ENCODE assay signal across 29 mouse cellular contexts in genomic region chr3:146224271-146224670, GRCm38 (mm10). TPM values are rescaled to one million over a fixed set of nuclear protein-coding genes. Genes with fewer than 3 reads are reported as not detected.
DNase-seq lines count a peak whose midpoint lies in the region; ATAC-seq lines count a peak whose summit lies in the region.
"Had no signal": no experiment of that assay in that cellular context is flagged by ENCODE, and none has a peak within 500 bp of the region (broad histone marks: within the 10 kb centered on the region; RNA-seq: fewer than 3 reads in every experiment).

No protein-coding gene starts in this region.

- DNase-seq in heart, embryonic 10.5 days (ENCODE audit: low spot score): no peak
- DNase-seq in kidney, adult 8-10 months: peak; percentile 70 to 85
- DNase-seq in kidney, postnatal 10 days: peak; percentile 34
- DNase-seq in frontal cortex, postnatal 36 days (ENCODE audit: low spot score in 2 of 2): no peak
- no peak for DNase-seq in gastrocnemius, postnatal 4 days (ENCODE audit: low spot score in 2 of 2)
- DNase-seq: adrenal gland, adult 8-10 months; cerebellum, adult 11-12 months; cerebellum, postnatal 14 days; gastrocnemius, postnatal 10 days; heart, adult 18-20 months; layer of hippocampus, adult 9-11 months; liver, embryonic 13.5 days; retina, postnatal 1 day; right cerebral cortex, postnatal 4 days; thymus, adult 18-20 months; thymus, postnatal 36 days had no signal

- H3K27ac ChIP-seq in heart, embryonic 10.5 days: peak overlapping the region; percentile 7; the same call in 1 of the 2 replicates
- no peak overlapping the region for H3K27ac ChIP-seq in heart, embryonic 12.5 days (ENCODE audit: poor library complexity, severe bottlenecking)
- no peak overlapping the region for H3K27ac ChIP-seq in kidney, embryonic 14.5 days (ENCODE audit: low read depth, low read length)
- H3K27ac ChIP-seq: embryonic facial prominence, embryonic 13.5 days; hindbrain, embryonic 10.5 days; left cerebral cortex, adult 2 months; liver, embryonic 13.5 days; lung, embryonic 15.5 days; midbrain, embryonic 15.5 days; neural tube, embryonic 13.5 days had no signal

- H3K4me3 ChIP-seq in heart, embryonic 10.5 days: no peak overlapping the region
- no peak overlapping the region for H3K4me3 ChIP-seq in heart, embryonic 12.5 days
- H3K4me3 ChIP-seq in kidney, embryonic 14.5 days (ENCODE audit: low read length): no peak overlapping the region
- H3K4me3 ChIP-seq: embryonic facial prominence, embryonic 13.5 days; hindbrain, embryonic 10.5 days; left cerebral cortex, adult 2 months; liver, embryonic 13.5 days; lung, embryonic 15.5 days; midbrain, embryonic 15.5 days; myocyte; neural tube, embryonic 13.5 days had no signal

- WGBS in heart, embryonic 10.5 days: 73% methylated on average over 4 of the region's 4 CpGs
- 60% methylated on average over 4 of the region's 4 CpGs for whole genome bisulfite sequencing in heart, embryonic 12.5 days
- WGBS in kidney, embryonic 14.5 days: 70% methylated on average over 4 of the region's 4 CpGs

- no peak for ATAC-seq in heart, embryonic 12.5 days (ENCODE audit: insufficient number of reproducible peaks, low FRiP score)
- no peak for ATAC-seq in kidney, embryonic 14.5 days (ENCODE audit: low FRiP score, low TSS enrichment)
- ATAC-seq in granulocyte monocyte progenitor cell, adult 5-6 weeks (replicated peaks; ENCODE audit: poor library complexity, severe bottlenecking): peak; percentile 21; the same call in 1 of the 2 replicates
- ATAC-seq: activated CD4-positive, CD25-positive, alpha-beta regulatory T cell, adult 4 months; forebrain, embryonic 14.5 days; hindbrain, embryonic 16.5 days; midbrain, embryonic 15.5 days had no signal

- H3K27me3 ChIP-seq in heart, embryonic 10.5 days (ENCODE audit: insufficient read depth, poor library complexity, severe bottlenecking): peaks cover 21% of the 10 kb centered on the region
- no peaks in the 10 kb centered on the region for H3K27me3 ChIP-seq in heart, embryonic 12.5 days (replicated peaks)
- peaks cover 34% of the 10 kb centered on the region for H3K27me3 ChIP-seq in kidney, embryonic 14.5 days (ENCODE audit: control insufficient read depth, insufficient read depth, low read length)

- no peak overlapping the region for H3K9ac ChIP-seq in heart, embryonic 12.5 days
- no peak overlapping the region for H3K9ac ChIP-seq in kidney, embryonic 14.5 days (ENCODE audit: low read depth, low read length)
- H3K9ac ChIP-seq: embryonic facial prominence, embryonic 13.5 days; liver, embryonic 13.5 days; lung, embryonic 15.5 days; midbrain, embryonic 15.5 days; neural tube, embryonic 13.5 days had no signal

- H3K4me1 ChIP-seq in heart, embryonic 10.5 days: peaks cover 64% of the 10 kb centered on the region
- peaks cover 43% of the 10 kb centered on the region for H3K4me1 ChIP-seq in heart, embryonic 12.5 days (replicated peaks)
- H3K4me1 ChIP-seq in kidney, embryonic 14.5 days (ENCODE audit: control insufficient read depth, insufficient read depth, low read length): no peaks in the 10 kb centered on the region
- H3K4me1 ChIP-seq: liver, embryonic 13.5 days; lung, embryonic 15.5 days had no signal

- no peaks in the 10 kb centered on the region for H3K36me3 ChIP-seq in heart, embryonic 10.5 days
- peaks cover 3% of the 10 kb centered on the region; the same call in 1 of the 2 replicates for H3K36me3 ChIP-seq in heart, embryonic 12.5 days
- no peaks in the 10 kb centered on the region for H3K36me3 ChIP-seq in kidney, embryonic 14.5 days (ENCODE audit: control insufficient read depth, insufficient read depth, low read length)
- H3K36me3 ChIP-seq: embryonic facial prominence, embryonic 13.5 days; hindbrain, embryonic 10.5 days; liver, embryonic 13.5 days; lung, embryonic 15.5 days; midbrain, embryonic 15.5 days; neural tube, embryonic 13.5 days had no signal

- H3K9me3 ChIP-seq in heart, embryonic 10.5 days: no peaks in the 10 kb centered on the region
- H3K9me3 ChIP-seq in heart, embryonic 12.5 days (replicated peaks): no peaks in the 10 kb centered on the region
- no peaks in the 10 kb centered on the region for H3K9me3 ChIP-seq in kidney, embryonic 14.5 days (ENCODE audit: control insufficient read depth, low read length)
- H3K9me3 ChIP-seq: embryonic facial prominence, embryonic 13.5 days; hindbrain, embryonic 10.5 days; liver, embryonic 13.5 days; lung, embryonic 15.5 days; midbrain, embryonic 15.5 days; neural tube, embryonic 13.5 days had no signal

- H3K4me2 ChIP-seq in heart, embryonic 12.5 days: no peak overlapping the region
- H3K4me2 ChIP-seq in kidney, embryonic 14.5 days (replicated peaks; ENCODE audit: low read depth, low read length): no peak overlapping the region
- H3K4me2 ChIP-seq: embryonic facial prominence, embryonic 13.5 days; liver, embryonic 13.5 days; lung, embryonic 15.5 days; midbrain, embryonic 15.5 days; neural tube, embryonic 13.5 days had no signal

RNA-seq across cellular contexts. Expression of gene Lpar3, which starts 3.5 kb away (rescaled TPM):
- 27.0 and 50.0 TPM in 2 replicates for polyA plus RNA-seq in heart, embryonic 10.5 days (2016; fragmentation: Nextera tagmentation; extraction: Ambion mirVana)
- polyA plus RNA-seq in heart, embryonic 12.5 days (2016; fragmentation: Nextera tagmentation; extraction: Ambion mirVana): 65.0 and 65.8 TPM in 2 replicates
- 0.27 and 0.83 TPM in 2 replicates for polyA plus RNA-seq in kidney, embryonic 14.5 days (2014; fragmentation: Nextera tagmentation; extraction: Ambion mirVana)
- total RNA-seq in granulocyte monocyte progenitor cell, adult 5-6 weeks (2014; fragmentation: Nextera tagmentation): not detected in 2 replicates
- not detected in 2 replicates for total RNA-seq in granulocyte monocyte progenitor cell, adult 5-6 weeks (2017)
- total RNA-seq in gastrocnemius, postnatal 4 days (2021): under 1 TPM; 0.61 to 0.80 TPM
- polyA plus RNA-seq: activated CD4-positive, CD25-positive, alpha-beta regulatory T cell, adult 4 months had no signal

Comparison
In these comparisons a context has a peak if more than half of its experiments do, and no peak if none do; other contexts are left out.
1. DNase-seq: peak in kidney, adult 8-10 months (2 of 2) and kidney, postnatal 10 days (single experiment); none in heart, embryonic 10.5 days (single experiment), frontal cortex, postnatal 36 days (0 of 2) and gastrocnemius, postnatal 4 days (0 of 2).
2. RNA of gene Lpar3, which starts 3.5 kb away (polyA plus RNA-seq): 65.0 to 65.8 TPM in heart, embryonic 12.5 days and 27.0 to 50.0 TPM in heart, embryonic 10.5 days; 0.27 to 0.83 TPM in kidney, embryonic 14.5 days; every median in the first group is over 10 times any median in the second.